Comparison of ENCODE assay signal across 43 mouse cellular contexts in the genomic region with DNA sequence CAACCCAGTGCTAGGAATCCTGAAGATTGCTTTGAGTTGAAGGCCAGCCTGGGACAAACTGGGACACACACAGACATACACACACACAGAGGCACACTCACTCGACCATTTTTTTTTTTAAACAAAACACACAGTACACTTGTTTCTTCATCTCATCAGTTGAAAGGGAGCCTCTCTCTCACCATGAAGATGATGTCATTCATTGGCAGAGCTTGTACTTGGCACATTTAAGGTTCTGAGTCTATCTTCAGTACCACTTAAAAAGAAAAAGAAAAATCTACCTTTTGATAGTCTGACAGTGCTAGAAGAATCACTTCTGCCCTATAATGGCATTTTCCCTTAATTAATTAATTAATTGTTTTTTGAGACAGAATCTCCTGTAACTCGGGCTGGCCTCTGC. TPM values are rescaled to one million over a fixed set of nuclear protein-coding genes. Genes with fewer than 3 reads are reported as not detected.
"Had no signal": no experiment of that assay in that cellular context is flagged by ENCODE, and none has a peak within 500 bp of the region (broad histone marks: within the 10 kb centered on the region; RNA-seq: fewer than 3 reads in every experiment).

No protein-coding gene starts in this region.

- DNase-seq: left cerebral cortex, postnatal 4 days; liver; liver, embryonic 13.5 days; liver, postnatal 0 days; lung, adult 18-20 months; lung, adult 2 months; lung, embryonic 14.5 days; lung, postnatal 10 days; lung, postnatal 14 days; lung, postnatal 36 days; lung, postnatal 4 days; midbrain, embryonic 14.5 days had no signal

- H3K27me3 ChIP-seq: limb, embryonic 12.5 days; limb, embryonic 13.5 days; limb, embryonic 15.5 days; liver, embryonic 12.5 days; liver, embryonic 13.5 days; liver, embryonic 15.5 days; lung, embryonic 15.5 days; megakaryocyte, embryonic 14.5 days; midbrain, embryonic 13.5 days; midbrain, embryonic 15.5 days; neural tube, embryonic 12.5 days; neural tube, embryonic 13.5 days had no signal

- H3K27ac ChIP-seq: limb, embryonic 10.5 days; limb, embryonic 12.5 days; limb, embryonic 13.5 days; limb, embryonic 15.5 days; liver, embryonic 12.5 days; liver, embryonic 13.5 days; liver, embryonic 14.5 days; liver, embryonic 15.5 days; lung, embryonic 15.5 days; macrophage; midbrain, embryonic 10.5 days; midbrain, embryonic 12.5 days; midbrain, embryonic 13.5 days; midbrain, embryonic 15.5 days; neural tube, embryonic 12.5 days; neural tube, embryonic 13.5 days had no signal

- H3K4me3 ChIP-seq: limb, embryonic 10.5 days; limb, embryonic 12.5 days; limb, embryonic 13.5 days; limb, embryonic 15.5 days; liver, embryonic 12.5 days; liver, embryonic 13.5 days; liver, embryonic 15.5 days; lung, embryonic 15.5 days; megakaryocyte, embryonic 14.5 days; midbrain, embryonic 10.5 days; midbrain, embryonic 12.5 days; midbrain, embryonic 13.5 days; midbrain, embryonic 15.5 days; myocyte; neural tube, embryonic 12.5 days; neural tube, embryonic 13.5 days had no signal

RNA-seq across cellular contexts. Expression of gene Gm5741, which starts 21.0 kb away (rescaled TPM):
- total RNA-seq: left cerebral cortex, postnatal 14 days; left cerebral cortex, postnatal 36 days; left cerebral cortex, postnatal 4 days; liver, adult 2 months; megakaryocyte progenitor cell, adult 5-6 weeks; megakaryocyte, adult 5-6 weeks; megakaryocyte-erythroid progenitor cell, adult 5-6 weeks; midbrain, postnatal 0 days; monocyte, adult 5-6 weeks had no signal
- polyA plus RNA-seq: limb, embryonic 10.5 days; limb, embryonic 11.5 days; limb, embryonic 12.5 days; limb, embryonic 15.5 days; liver, adult 2 months; liver, embryonic 11.5 days; liver, embryonic 13.5 days; liver, embryonic 15.5 days; liver, embryonic 16.5 days; liver, postnatal 0 days; lung, adult 2 months; lung, embryonic 15.5 days; lung, embryonic 16.5 days; lung, postnatal 0 days; macrophage; neural tube, embryonic 11.5 days; neural tube, embryonic 12.5 days had no signal
